Mouse (Mus musculus): ENCODE measurements around the gene Esd.

The Esd gene

GRCm38 (mm10) chr14:74794931-74795330 is 62.8 kb downstream of the Esd start:
- no peak for DNase-seq (ENCODE audit: low read depth)

GRCm38 (mm10) chr14:74797386-74798062 is 65.4 kb downstream of the Esd start:
- DNase-seq (ENCODE audit: low read depth): no peak

- DNase-seq (ENCODE audit: low read depth): no peak
Observed at GRCm38 (mm10) chr14:74798063-74798890, 66.2 kb downstream of the Esd start.

Measured in naive thymus-derived CD4-positive, alpha-beta T cell, adult 2 months (primary cell).